Mouse (Mus musculus): Measurements from ENCODE around the gene Lamc1.
"Not testable (repeated sequence)": the region's sequence is repeated elsewhere in the genome, so short reads cannot be mapped to it uniquely, and the experiment has no call there.

Gene Lamc1

GRCm38 (mm10) chr1:153331796-153332443 is 666 bp downstream of the Lamc1 start:
- peak; percentile 50 for DNase-seq (ENCODE audit: inconsistent ontology term)

DNA sequence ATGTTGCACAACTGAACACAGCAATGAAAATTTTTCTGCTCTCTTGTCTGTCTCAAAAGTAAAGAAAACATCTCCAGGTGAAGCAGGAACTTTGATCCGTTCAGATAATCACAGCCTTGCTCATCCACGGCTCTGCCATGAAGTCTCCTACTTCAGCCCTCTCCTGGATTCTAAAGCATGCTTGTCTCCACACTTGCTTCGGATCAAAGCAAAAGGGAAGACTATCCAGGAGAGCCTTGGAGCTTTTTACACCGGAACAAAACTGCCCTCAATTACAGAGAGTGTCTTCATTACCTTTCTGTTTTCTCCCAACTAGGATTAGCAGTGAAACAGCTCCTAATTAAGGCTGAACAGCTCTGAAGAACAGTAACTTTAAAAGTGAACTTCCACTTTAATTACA is 1.4 kb downstream of the Lamc1 start:
- no peak for DNase-seq (ENCODE audit: inconsistent ontology term)

DNA sequence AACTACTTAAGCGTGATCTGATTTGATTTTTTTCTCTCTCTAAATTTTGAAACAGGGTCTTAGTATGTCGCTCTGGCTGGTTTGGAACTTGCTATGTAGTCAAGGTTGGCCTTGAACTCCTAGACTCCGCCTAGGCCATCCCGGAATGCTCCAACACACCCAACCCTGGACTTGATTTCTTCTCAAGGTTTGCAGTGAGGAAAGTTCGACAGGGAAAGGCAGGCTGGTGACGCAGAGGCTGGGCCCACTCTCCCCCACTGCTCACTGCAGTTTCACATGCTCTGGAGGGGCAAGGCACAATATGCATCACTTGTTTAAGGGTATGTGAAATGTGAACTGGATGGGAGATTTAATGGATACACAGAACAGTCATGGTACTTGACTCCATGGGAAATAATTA is 3.3 kb downstream of the Lamc1 start:
- DNase-seq (ENCODE audit: inconsistent ontology term): no peak

DNA sequence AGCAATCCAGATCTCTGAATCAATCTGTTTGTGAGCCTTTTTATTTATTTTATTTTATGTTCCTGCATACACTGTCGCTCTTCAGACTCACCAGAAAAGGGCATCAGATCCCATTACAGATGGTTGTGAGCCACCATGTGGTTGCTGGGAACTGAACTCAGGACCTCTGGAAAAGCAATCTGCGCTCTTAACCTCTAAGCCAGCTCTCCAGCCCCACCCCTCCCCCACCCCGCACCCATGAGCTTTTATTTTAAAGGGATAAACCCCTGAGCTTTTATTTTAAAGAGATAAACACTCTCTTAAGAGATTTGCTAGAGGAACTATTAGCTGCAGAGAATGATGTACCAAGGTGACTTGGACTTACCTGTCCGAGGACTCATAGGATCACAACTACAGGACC is 5.5 kb downstream of the Lamc1 start:
- no peak for DNase-seq (ENCODE audit: inconsistent ontology term)

- no peak for DNase-seq (ENCODE audit: inconsistent ontology term)
These were observed 6.4 kb downstream of the Lamc1 start for GRCm38 (mm10) chr1:153326226-153326625.

DNA sequence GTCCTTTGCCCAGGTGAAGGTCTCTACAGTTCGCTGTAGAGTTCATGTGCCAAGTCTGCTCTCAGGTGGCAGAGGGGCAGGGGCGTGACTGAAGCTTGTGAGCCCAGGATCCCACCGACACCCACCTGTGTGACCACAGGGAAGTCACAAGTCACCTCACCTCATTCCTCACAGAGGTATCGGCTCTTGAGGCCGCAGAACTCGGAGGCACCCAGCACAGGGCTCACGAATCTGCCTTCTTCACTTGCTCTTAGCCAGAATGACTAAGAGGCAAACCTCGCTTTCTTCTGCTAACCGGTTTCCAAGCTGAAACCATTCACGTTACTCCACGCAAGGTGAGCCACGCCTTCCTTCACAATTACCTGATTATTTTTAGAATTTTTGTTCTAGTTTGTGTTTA is 11.2 kb downstream of the Lamc1 start:
- DNase-seq (ENCODE audit: inconsistent ontology term): no peak

DNA sequence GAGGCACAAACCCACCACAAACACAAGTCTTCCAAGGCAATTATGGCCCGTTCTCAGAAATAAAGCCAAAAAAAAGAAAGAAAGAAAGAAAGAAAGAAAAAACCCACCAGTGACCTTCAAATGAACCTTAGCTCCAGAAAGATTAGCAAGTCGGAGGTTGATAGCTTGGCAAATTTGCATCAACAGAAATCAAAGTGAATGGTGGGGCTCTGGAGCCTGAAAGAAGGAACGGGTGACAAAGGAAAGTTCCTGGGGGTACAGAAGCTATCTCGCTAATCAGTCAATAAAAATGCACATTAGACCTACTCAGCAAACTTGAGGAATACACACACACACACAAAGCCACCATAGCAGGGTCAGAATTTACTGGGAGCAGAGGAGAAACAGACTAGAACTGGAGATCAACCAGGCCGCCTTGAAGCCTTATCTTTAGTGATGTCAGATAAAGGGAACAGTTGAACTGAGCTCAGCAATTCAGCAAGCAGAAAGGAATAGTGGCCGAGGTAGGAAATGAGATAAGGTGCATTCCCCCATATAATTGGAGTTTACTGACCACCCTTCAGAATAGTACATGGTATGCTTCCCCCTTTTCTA is 11.9 kb downstream of the Lamc1 start:
- DNase-seq (ENCODE audit: inconsistent ontology term): no peak

GRCm38 (mm10) chr1:153320121-153320520 is 12.5 kb downstream of the Lamc1 start:
- DNase-seq (ENCODE audit: inconsistent ontology term): no peak

DNA sequence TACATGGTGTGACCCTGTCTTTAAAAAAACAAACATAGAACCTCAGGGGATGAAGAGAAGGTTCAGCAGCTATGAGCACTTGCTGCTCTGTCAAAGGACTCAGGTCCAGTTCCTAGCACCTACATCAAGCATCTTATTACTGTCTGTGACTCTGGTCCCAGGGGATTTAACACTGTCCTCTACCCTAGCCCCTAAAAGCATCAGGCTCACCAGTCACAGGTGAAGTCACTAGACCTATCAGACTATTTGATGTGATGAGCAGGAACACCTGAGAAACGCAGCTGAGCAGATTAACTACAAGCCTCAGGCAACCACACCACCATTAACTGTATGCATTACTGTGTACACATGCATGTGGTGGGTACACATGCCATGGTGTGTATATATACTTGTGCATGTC is 13.8 kb downstream of the Lamc1 start:
- DNase-seq (ENCODE audit: inconsistent ontology term): no peak

- DNase-seq (ENCODE audit: inconsistent ontology term): no peak
These were observed 14.3 kb downstream of the Lamc1 start for GRCm38 (mm10) chr1:153318287-153318686.

DNA sequence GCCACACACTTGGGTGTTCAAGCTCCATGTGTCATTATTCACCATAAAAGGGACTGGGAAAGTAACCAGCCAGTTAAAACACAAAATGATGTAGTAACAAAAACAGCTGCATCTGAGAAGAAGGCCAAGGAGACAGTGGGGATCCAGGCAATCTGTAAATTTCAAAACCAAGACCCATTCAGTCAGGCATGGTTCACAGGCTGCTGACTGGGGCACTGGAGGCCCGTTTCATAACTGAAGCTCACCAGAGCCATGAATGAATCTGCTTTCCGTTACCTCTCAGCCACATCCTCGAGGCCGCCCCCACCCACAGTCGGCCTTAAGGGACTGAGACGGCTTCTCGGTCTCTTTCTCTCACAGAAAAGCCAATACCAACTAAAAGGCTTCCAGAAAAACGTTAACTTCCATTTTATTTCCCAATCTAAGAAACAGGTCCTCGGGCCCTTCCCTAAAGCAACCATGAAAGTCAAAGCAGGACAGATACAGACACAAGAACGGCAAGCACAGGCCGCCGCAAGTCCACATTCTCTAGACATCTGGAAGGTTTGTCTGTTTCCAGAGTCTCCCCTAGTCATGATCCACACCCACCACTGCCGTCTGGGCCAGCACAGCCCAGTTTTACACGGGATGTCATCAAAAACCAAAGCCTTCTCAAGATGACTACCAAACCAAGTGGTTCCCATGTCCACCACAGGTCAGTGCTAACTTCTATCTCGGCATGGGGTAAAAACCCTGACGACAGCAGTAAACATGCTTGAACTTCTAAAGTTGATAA is 14.9 kb downstream of the Lamc1 start:
- peak; percentile 58 for DNase-seq (ENCODE audit: inconsistent ontology term)

GRCm38 (mm10) chr1:153316956-153317355 is 15.6 kb downstream of the Lamc1 start:
- no peak for DNase-seq (ENCODE audit: inconsistent ontology term)

DNA sequence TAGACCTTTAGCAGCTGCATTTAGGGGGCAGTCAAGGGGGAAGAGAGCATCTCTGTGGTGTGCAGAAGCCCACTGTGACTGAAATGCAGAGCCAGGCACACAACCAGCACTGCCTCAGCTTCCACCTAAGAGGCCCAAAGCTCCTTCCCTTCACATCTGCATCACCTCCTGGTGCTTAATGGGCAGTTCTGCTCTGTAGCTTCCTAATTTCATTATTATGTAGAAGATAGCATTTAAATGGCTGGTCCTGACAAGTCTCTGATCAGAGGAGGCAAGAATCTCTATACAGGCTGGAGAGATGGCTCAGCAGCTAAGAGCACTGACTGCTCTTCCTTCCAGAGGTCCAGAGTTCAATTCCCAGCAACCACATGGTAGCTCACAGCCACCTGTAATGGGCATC is 16.3 kb downstream of the Lamc1 start:
- DNase-seq (ENCODE audit: inconsistent ontology term): no peak

GRCm38 (mm10) chr1:153315121-153315520 is 17.5 kb downstream of the Lamc1 start:
- DNase-seq (ENCODE audit: inconsistent ontology term): no peak

- no peak for DNase-seq (ENCODE audit: inconsistent ontology term)
These were observed 19.6 kb downstream of the Lamc1 start for GRCm38 (mm10) chr1:153312992-153313391.

DNA sequence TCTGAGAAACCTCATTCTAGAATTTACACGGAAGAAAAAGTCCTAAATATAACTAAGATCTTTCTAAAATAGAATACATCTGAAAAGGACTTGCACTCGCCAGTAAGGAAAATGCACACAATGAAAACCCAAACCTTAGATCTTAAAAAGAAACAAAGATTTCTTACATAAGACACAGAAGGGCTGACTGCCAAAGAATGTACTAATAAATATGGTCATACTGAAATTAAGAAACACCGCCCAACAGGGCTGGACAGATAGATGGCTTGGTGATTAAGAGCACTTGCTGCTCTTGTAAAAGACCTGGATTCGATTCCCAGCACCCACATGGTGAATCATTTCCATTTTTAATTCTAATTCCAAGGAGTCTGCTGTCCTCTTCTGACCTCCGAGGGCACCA is 22.4 kb downstream of the Lamc1 start:
- DNase-seq (ENCODE audit: inconsistent ontology term): no peak

- no peak for DNase-seq (ENCODE audit: inconsistent ontology term)
These were observed 23.3 kb downstream of the Lamc1 start for GRCm38 (mm10) chr1:153309310-153309709.

DNA sequence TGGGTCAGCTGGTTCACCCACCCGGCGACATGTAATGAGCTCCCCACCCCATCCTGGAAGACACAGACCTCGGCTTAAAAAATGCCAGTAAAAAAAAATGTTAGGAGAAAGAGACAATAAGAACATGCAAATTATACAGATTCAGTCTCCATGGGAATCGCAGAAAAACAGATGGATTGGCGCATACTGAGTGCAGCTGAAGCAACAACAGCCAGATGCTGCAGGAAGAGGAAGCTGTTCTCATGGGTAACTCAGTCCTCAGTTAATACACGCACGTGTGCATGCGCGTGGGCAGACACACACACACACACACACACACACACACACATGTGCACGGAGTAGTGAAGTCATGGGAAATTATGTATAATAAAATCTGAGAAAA is 23.7 kb downstream of the Lamc1 start:
- DNase-seq (ENCODE audit: inconsistent ontology term): no peak

GRCm38 (mm10) chr1:153308179-153308914 is 24.2 kb downstream of the Lamc1 start:
- DNase-seq (ENCODE audit: inconsistent ontology term): peak; percentile 90

DNA sequence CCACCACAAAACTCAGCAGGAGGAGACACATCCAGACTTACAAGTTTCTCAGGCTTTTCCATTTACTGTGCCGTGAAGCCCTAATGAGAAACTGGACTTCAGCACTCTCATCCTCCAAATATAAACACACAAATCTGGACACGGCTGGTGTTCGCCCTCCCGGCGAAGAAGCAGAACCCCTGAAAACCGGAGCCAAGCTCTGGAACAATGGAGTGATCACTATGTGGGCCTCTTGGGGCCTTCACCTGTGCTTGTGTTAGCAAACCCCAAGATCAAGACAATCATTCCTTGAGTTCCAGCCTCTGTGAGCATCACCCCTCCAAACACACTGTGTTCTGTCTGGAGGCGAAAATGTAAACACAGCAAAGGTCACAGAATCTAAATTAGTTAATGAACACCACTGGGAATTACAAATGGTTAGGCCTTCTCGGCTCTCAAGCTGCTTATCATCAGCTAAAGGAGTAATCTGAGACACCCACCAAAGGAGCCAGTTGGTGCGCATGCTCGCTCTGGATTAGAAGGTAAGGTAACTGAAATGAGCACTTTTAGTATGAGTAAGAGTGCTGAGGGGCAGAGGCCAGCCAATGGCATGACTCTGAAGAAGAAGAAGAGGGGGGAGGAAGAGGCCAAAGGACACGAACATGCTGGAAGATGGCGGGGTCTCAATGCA is 24.9 kb downstream of the Lamc1 start:
- no peak for DNase-seq (ENCODE audit: inconsistent ontology term)

- DNase-seq (ENCODE audit: inconsistent ontology term): not testable (repeated sequence)
These were observed 26.9 kb downstream of the Lamc1 start for GRCm38 (mm10) chr1:153305728-153306127.

- not testable (repeated sequence) for DNase-seq (ENCODE audit: inconsistent ontology term)
These were observed 27.3 kb downstream of the Lamc1 start for GRCm38 (mm10) chr1:153305249-153305648.

Measured in Muller cell, postnatal 12 days (primary cell).